Mouse (Mus musculus) cerebellum, postnatal 4 days (tissue): ENCODE results near the gene 1700012B09Rik.
A peak's percentile ranks its signal among the peaks of the same experiment; 100 is the strongest.

ENCODE experiments used
- DNase-seq, 2 experiments: peaks; one replicate each; pipeline ENCODE4 v3.0.0; 2022; ENCODE audit warnings: low spot score in 2 of 2, mixed read lengths in 1 of 2

1700012B09Rik gene

GRCm38 (mm10) chr9:14770803-14771471 lies at the start of gene 1700012B09Rik:
1700012B09Rik (minus strand) TSS chr9:14771030.
- no peak for DNase-seq

DNA sequence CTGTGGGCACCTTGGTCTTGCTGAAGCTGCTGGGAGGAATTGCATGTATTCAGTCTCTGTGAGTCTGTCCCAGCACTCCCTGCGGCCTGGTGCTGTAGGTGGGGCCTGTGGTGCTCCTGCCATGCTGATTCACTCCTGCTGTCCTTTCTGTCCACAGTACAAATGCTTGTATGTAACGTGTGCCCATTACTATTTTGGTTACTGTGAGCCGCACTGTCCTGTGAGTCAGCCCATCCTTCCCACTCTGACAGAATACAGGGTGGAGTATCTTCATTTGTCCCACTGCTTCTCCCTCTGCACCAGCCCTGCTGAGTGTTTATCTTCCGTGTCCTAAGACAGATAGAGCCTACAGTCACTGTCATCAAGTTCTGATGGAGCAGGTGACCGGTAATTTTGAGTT lies 39.3 kb upstream of the 1700012B09Rik start:
- no peak for DNase-seq

DNA sequence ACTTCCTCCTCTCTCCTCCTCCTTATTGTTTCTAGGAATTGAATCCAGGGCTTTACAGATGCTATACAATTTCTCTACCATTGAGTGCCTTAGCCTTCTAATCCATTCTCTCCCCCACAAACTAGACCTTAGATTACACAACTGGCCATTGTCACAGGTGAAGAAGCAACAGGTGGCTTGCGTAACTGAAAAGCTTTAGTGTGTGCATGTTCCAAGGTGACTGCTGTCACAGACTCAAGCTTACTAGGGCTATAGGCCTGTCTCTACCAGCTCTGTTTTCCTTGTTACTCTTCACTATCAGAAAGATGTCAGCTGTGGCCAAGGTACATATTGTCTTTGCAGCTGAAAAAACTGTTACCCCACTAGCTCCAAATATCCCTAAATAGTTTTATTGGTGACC lies 36.0 kb upstream of the 1700012B09Rik start:
- no peak for DNase-seq

- no peak for DNase-seq
These were observed 34.9 kb upstream of the 1700012B09Rik start for GRCm38 (mm10) chr9:14805714-14806113.

DNA sequence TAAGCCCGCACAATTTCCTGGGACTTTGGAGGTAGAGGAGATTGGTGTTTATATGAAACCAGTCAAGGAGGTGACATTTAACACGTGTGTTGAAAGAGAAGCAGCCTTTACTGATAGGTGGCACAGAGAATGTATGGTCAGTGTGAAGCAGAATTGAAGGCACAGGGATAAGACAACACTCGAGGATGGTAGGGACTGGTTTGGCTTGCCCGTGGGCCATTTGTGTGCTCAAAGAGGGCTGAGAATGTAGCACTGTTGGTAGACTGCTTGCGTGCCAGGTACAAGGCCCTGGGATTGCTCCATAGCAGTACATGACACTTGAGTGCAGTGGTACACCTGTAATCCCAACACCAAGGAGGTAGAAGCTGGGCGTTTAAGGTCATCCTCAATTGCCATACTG lies 16.5 kb upstream of the 1700012B09Rik start:
- DNase-seq, result no peak

- DNase-seq, result peak; percentile 75 to 88
These were observed 13.5 kb upstream of the 1700012B09Rik start, which contains the start of the genes Mre11a and Ankrd49 for GRCm38 (mm10) chr9:14784039-14785002. Mre11a (plus strand) TSS chr9:14784654. Ankrd49 (minus strand) TSS chr9:14784856.

GRCm38 (mm10) chr9:14778341-14778740 lies 7.5 kb upstream of the 1700012B09Rik start:
- no peak for DNase-seq

DNA sequence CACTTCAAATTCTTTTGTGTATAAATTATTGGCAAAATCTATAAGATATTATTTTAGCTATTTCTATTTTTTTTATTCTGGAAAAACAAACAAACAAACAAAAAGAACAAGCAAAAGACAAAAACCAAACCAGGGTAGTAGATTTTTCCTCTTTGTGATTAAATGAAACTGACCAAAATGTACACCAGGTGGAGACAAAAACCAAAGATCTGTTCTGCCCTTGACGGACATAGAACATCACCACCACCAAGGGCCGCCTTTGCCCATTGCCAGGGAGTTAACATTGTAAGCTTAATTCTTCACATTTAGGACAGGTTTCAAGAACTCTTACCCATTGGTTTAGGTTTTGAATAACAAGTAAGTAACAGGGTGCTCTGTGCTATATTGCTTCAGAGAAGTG lies 3.0 kb upstream of the 1700012B09Rik start:
- DNase-seq, result no peak

DNA sequence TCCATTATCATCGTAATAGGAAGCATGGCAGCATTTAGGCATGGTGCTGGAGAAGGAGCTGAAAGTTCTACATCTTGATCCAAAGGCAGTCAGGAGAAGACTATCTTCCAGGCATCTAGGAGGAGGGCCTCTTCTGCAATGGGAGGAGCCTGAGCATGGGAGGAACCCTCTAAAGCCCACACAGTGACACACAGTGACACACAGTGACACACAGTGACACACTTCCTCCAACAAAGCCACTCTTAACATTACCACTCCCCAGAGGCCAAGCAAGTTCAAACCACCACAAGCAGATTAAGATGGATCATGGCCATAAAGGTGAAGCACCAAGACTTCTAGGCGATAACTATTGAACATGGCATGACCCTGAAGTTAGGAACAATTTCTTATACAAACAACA lies 1.2 kb upstream of the 1700012B09Rik start:
- DNase-seq, result no peak

DNA sequence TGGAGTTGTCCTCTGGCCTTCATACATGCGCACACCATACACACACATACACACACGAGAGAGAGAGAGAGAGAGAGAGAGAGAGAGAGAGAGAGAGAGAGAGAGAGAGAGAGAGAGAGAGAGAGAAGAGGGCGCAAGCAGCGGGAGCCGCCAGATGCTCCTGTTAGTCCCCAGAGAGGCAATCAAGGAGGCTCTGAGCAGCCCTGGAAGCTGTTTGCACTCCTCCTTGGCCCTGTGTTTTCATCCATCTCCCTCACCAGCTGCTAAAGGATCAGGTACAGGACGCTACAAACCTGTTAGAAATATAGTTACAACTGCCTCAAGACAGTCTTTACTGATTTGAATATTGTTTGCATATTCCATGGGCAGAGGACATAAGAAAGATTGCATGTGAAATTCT lies 1.0 kb downstream of the 1700012B09Rik start:
- no peak for DNase-seq

DNA sequence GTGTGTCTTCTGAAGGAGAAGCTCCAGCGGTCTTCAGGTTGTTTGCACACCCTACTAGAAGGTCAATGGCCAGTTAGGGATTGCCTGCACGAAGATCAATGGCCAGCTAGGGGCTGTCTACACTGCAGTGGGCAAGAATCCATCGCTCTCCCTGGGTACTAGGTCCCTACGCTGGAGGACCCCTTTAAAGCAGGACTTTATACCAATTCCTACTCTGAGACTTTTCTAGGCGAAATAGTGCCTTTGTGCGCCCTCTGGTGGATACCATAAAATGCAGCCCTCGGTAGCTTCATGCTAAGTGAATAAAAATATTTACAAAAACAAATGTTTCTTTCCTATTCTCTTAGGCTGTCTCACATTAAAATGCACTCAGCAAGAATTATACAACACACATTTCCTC lies 6.1 kb downstream of the 1700012B09Rik start:
- peak in 1 of 2 experiments; percentile 52 for DNase-seq

DNA sequence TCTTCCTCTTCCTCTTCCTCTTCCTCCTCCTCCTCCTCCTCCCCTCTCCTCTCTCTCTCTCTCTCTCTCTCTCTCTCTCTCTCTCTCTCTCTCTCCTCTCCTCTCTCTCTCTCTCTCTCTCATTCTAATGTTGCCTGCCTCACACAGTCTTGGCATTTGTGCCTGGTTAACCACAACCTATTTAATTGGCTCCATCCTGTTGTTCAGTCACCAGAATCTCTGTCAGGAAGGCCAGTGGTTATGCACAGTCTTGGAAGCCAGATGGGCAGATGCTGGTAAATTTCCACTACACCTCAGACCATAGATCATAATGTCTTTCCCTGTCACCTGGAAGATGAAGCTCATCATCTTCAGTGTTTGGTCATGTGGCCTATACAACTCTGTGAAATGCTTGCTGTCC lies 11.6 kb downstream of the 1700012B09Rik start:
- DNase-seq, result no peak

DNA sequence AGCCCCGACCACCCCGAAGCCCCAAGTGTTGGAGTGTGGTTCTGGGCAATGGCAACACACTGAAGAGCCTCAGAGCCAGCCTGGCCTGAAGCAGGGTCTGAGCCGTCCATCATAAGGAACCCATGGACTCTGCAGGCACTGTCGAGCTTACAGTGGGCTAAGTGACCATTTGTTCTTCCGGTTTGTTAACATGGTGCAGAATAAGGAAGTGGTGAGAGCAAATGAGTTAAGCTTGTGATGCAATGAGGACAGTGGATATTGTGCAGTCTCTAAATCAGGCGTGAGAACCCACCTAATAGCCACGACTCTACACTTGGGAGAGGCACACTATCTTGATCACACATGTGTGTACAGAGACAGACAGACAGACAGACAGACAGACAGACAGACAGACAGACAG lies 12.2 kb downstream of the 1700012B09Rik start:
- DNase-seq, result no peak

DNA sequence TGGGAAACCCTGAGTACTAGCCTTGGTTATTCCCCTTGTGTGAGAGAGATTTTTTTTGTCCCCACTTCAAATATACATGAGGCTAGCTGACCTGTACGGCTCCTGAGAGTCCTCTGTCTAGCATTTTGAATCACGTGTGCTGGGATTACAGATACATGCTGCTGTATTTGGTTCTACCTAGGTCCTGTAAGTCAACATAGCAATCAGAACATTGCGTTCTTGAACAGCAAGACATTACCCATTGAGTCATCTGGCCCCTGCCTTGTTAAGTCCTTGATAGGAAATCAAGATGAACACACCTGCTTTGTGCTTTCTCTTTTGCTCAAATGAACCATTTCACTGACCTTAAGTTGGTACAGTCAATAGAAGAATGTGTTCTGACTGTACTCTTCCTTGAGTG lies 16.4 kb downstream of the 1700012B09Rik start:
- DNase-seq, result no peak

- DNase-seq, result no peak
These were observed 16.9 kb downstream of the 1700012B09Rik start for GRCm38 (mm10) chr9:14753947-14754346.

DNA sequence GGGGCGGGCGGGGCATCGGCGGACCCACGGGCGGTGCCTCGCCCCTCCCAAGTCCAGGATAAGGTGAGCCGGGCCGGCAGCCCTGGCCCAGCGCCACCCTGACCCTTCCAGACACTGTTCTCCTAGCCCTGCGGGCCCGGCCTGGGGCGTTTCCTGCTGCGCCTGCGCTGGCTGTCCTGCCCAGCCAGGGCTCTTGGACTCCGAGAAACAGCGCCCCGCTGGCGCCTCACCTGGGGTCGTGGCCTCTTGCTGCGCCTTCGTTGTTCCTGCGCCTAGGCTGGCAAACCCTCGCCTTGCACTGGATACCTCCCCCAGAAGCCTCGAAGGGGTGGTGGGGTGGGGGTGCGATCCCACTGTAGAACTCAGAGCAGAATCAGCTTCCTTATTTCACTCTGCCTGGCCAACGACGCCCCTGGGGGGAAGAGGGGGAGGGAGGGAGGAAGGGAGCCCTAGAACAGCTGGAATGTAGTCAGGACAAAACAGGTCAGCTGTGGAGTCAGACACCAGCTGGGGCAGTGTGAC lies 18.8 kb downstream of the 1700012B09Rik start, which contains the start of gene Fut4:
Fut4 (minus strand) TSS at position 393 of the 522 bp plus-strand sequence.
- DNase-seq, result peak in 1 of 2 experiments; percentile 24

GRCm38 (mm10) chr9:14751503-14752000 lies 19.3 kb downstream of the 1700012B09Rik start:
- peak in 1 of 2 experiments; percentile 16 for DNase-seq

- peak in 1 of 2 experiments; percentile 4 for DNase-seq
These were observed 19.8 kb downstream of the 1700012B09Rik start for GRCm38 (mm10) chr9:14750901-14751502.

GRCm38 (mm10) chr9:14740151-14740924 lies 30.5 kb downstream of the 1700012B09Rik start, which contains the start of gene Piwil4:
Piwil4 (minus strand) TSS chr9:14740733.
- DNase-seq, result no peak

DNA sequence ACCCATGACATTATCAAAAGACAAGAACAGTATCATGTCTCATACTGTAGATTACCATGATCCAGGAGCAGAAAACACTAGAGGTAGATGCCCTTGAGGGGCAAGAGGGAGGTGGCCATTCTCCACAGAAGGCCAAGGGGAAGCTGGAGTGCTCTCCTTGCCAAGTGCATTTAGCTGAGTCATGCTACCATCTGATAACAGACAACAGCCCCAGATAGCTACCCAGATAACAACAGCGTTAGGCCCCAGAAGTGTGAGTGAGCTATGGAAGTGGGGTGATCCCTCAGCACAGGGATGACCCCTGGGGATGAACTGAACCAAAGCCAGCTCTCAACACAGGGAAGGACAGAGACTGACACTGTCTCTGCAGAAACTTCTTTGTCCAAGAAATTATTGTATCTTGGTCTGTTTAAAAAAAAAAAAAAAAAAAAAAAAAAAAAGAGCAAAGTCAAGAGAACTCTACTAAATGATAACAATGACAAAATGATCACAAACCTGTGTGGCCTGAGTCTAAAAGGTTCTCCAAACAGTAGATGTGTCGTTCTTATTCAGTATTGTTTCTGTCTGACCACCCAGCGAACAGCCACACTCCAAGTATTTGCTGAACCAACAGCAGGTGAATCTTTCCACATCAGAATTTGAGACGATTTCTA lies 31.2 kb downstream of the 1700012B09Rik start:
- DNase-seq, result no peak
